Mouse (Mus musculus) kidney, postnatal 0 days (tissue): Measurements from ENCODE around the gene Usp25. TPM values are rescaled to one million over a fixed set of nuclear protein-coding genes. Genes with fewer than 3 reads are reported as not detected.

Experiments used
- ATAC-seq: fragments of 200-750 bp; cut with Nextera tagmentation; replicated peaks from 2 replicates; pipeline ENCODE4 v1.8.0; 2017; ENCODE audit warnings: low read depth, moderate number of reproducible peaks, moderate TSS enrichment, moderate library complexity; ENCODE audit not compliant: low FRiP score
- DNase-seq: peaks from one replicate; pipeline ENCODE4 v3.0.0-alpha.2; 2016; ENCODE audit warnings: low spot score
- H3K27ac ChIP-seq: fragments of 300-500 bp; sonication (generic); 2 replicates; pipeline ENCODE4 v1.5.1; 2014; ENCODE audit warnings: mild to moderate bottlenecking
- H3K27me3 ChIP-seq: fragments of 300-500 bp; sonication (generic); 2 replicates; pipeline ENCODE4 v1.6.1; 2014; ENCODE audit warnings: low read length, mixed read lengths; ENCODE audit not compliant: insufficient read depth
- H3K36me3 ChIP-seq: fragments of 300-500 bp; sonication (generic); 2 replicates; pipeline ENCODE4 v1.6.1; 2014; ENCODE audit warnings: low read length, mixed read lengths; ENCODE audit not compliant: insufficient read depth
- H3K4me1 ChIP-seq: fragments of 300-500 bp; sonication (generic); replicated peaks from 2 replicates; pipeline ENCODE4 v1.6.1; 2014; ENCODE audit warnings: antibody characterized with exemption, low read length, mixed read lengths; ENCODE audit not compliant: insufficient read depth
- H3K4me2 ChIP-seq: fragments of 300-500 bp; sonication (generic); 2 replicates; pipeline ENCODE4 v1.6.1; 2014; ENCODE audit warnings: mild to moderate bottlenecking, low read length, moderate library complexity, mixed read lengths
- H3K4me3 ChIP-seq: fragments of 300-500 bp; sonication (generic); replicated peaks from 2 replicates; pipeline ENCODE4 v1.5.1; 2014; ENCODE audit warnings: low read depth, low read length
- H3K9ac ChIP-seq: fragments of 300-500 bp; sonication (generic); 2 replicates; pipeline ENCODE4 v1.6.1; 2014; ENCODE audit warnings: low read depth, low read length
- H3K9me3 ChIP-seq: fragments of 300-500 bp; sonication (generic); replicated peaks from 2 replicates; pipeline ENCODE4 v1.6.1; 2016; ENCODE audit warnings: low read length, inconsistent platforms, mixed read lengths
- CTCF ChIP-seq: IDR thresholded peaks from 2 replicates; pipeline ENCODE4 v1.5.1; 2016; ENCODE audit warnings: antibody characterized with exemption, low read depth, mild to moderate bottlenecking, moderate library complexity
- WGBS: fragments of 180-500 bp; shearing (Covaris S2); extraction: QIAGEN DNeasy Blood & Tissue Kit; methylation state at CpG from one replicate; pipeline ENCODE4 v1.1.7; 2014; 5-methylcytosine and 5-hydroxymethylcytosine counted together
- polyA plus RNA-seq: library from polyadenylated mRNA; unstranded; fragments of >200 nt; fragmentation: Nextera tagmentation; extraction: Ambion mirVana; gene quantifications from 2 replicates; pipeline ENCODE4 v1.2.1, GENCODE M21; 2015

Usp25 gene
- polyA plus RNA-seq, 1 experiment from 2014 or later = 21.7 TPM

- no peak overlapping the region for H3K27ac ChIP-seq
- no peak for TF ChIP-seq CTCF
- H3K9ac ChIP-seq = no peak overlapping the region
- H3K4me1 ChIP-seq = peaks cover 11% of the 10 kb centered on the region
- WGBS = 88% methylated on average over 7 of the region's 7 CpGs
- no peak for ATAC-seq
- H3K36me3 ChIP-seq = peaks cover 7% of the 10 kb centered on the region; the same call in 1 of the 2 replicates
- no peaks in the 10 kb centered on the region for H3K27me3 ChIP-seq
- no peak overlapping the region for H3K4me3 ChIP-seq
- no peaks in the 10 kb centered on the region; the same call in none of the 2 replicates for H3K9me3 ChIP-seq
- no peak overlapping the region for H3K4me2 ChIP-seq
- no peak for DNase-seq
These were observed 10.3 kb downstream of the Usp25 start for GRCm38 (mm10) chr16:77023627-77024379.

GRCm38 (mm10) chr16:77026099-77026498, 12.6 kb downstream of the Usp25 start:
- Histone ChIP-seq H3K4me2 (no peak overlapping the region), H3K36me3 (peaks cover 7% of the 10 kb centered on the region; the same call in 1 of the 2 replicates), H3K9ac (no peak overlapping the region), H3K4me1 (peaks cover 13% of the 10 kb centered on the region; the same call in 1 of the 2 replicates), H3K4me3 (no peak overlapping the region), H3K9me3 (no peaks in the 10 kb centered on the region; the same call in none of the 2 replicates), H3K27me3 (no peaks in the 10 kb centered on the region), H3K27ac (no peak overlapping the region)
- DNase-seq (no peak), ATAC-seq (no peak)
- TF ChIP-seq CTCF = no peak
- 96% methylated on average over 4 of the region's 4 CpGs for WGBS

DNA sequence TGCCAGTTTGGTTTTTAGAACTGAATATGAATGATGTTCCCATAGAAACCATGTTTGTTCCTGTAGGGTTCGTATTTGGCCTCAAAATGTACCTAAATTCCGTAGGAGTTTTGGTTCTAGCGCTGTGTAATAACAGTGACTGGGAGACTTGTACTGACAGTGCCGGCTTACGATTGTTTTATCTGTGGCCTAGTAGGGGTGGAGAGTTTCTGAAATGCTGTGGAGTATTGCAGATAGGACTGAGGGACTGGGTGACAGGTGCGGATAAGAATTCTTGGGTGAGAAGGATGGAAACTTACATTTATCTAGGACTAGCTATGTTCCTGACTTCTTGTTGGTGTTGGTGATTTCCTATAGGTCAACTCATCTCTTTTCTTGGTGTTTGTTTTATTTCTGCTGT, 13.4 kb downstream of the Usp25 start:
- DNase-seq = no peak
- Histone ChIP-seq H3K27ac (no peak overlapping the region), H3K9ac (no peak overlapping the region), H3K27me3 (no peaks in the 10 kb centered on the region), H3K4me1 (peaks cover 13% of the 10 kb centered on the region; the same call in 1 of the 2 replicates), H3K36me3 (peaks cover 7% of the 10 kb centered on the region; the same call in 1 of the 2 replicates), H3K4me2 (no peak overlapping the region), H3K4me3 (no peak overlapping the region), H3K9me3 (no peaks in the 10 kb centered on the region; the same call in none of the 2 replicates)
- no peak for ATAC-seq
- TF ChIP-seq CTCF = no peak
- WGBS = 91% methylated on average over 6 of the region's 6 CpGs

GRCm38 (mm10) chr16:77027976-77028686, 14.6 kb downstream of the Usp25 start:
- 52% methylated on average over 14 of the region's 14 CpGs for WGBS
- H3K4me2 ChIP-seq = peak overlapping the region; percentile 42
- TF ChIP-seq CTCF = no peak
- peaks cover 7% of the 10 kb centered on the region; the same call in 1 of the 2 replicates for H3K36me3 ChIP-seq
- H3K27me3 ChIP-seq = no peaks in the 10 kb centered on the region
- DNase-seq (no peak), ATAC-seq (no peak)
- H3K9ac ChIP-seq = no peak overlapping the region
- H3K4me3 ChIP-seq = no peak overlapping the region
- peaks cover 13% of the 10 kb centered on the region; the same call in 1 of the 2 replicates for H3K4me1 ChIP-seq
- no peaks in the 10 kb centered on the region; the same call in none of the 2 replicates for H3K9me3 ChIP-seq
- peak overlapping the region; percentile 25; the same call in 1 of the 2 replicates for H3K27ac ChIP-seq

GRCm38 (mm10) chr16:77028687-77029417, 15.3 kb downstream of the Usp25 start:
- Histone ChIP-seq H3K27me3 (no peaks in the 10 kb centered on the region), H3K27ac (peak overlapping the region; percentile 25; the same call in 1 of the 2 replicates), H3K4me1 (peaks cover 13% of the 10 kb centered on the region; the same call in 1 of the 2 replicates), H3K4me3 (no peak overlapping the region), H3K9ac (no peak overlapping the region), H3K36me3 (peaks cover 7% of the 10 kb centered on the region; the same call in 1 of the 2 replicates), H3K4me2 (peak overlapping the region; percentile 42), H3K9me3 (no peaks in the 10 kb centered on the region; the same call in 1 of the 2 replicates)
- ATAC-seq (no peak), DNase-seq (peak; percentile 48)
- no peak for TF ChIP-seq CTCF
- 40% methylated on average over 10 of the region's 10 CpGs for WGBS
